Mouse (Mus musculus): Measurements from ENCODE around the gene Gm42742. TPM values are rescaled to one million over a fixed set of nuclear protein-coding genes. Genes with fewer than 3 reads are reported as not detected.

Gene Gm42742
- polyA plus RNA-seq, 1 experiment, result 362 TPM

DNA sequence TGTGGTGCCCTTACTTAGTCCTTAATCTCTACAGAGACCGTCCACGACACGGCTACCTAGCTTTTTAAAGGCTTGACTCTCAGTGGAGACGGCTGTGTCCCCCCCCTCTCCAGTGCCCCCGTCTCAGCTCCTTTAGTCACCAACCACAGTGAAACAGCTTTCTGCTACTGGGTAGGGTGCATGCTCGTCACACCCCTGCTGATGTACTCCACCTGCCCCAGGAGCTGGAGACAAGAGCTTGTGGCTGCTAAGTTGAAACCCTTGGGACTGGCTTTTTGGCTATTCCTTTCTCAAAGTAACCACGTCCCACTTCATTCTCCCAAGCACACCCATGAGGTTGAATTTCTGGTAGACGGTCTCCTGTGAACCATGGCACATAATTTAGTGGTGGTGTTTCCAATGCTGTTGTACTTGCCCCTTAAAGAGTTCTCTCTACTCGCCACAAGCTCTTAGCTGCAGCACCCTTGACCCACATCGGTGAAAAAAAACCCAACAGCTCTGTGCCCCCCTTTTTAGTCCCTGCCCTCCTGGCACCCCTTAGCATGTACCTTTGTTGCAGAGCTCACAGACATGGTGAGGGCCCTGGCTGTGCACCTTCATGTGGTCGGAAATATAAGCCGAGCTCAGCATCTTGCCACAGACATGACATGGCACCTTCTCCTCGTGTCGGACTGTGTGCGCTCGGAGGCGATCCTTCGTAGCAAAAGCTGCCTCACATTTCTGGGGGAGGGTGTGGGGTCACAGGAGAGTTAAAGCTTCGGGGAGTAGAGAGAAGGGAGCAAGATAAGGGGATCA lies 3.2 kb upstream of the Gm42742 start:
- peak; percentile 47 to 59 for DNase-seq
- peak overlapping the region; percentile 86 for H3K4me3 ChIP-seq (replicated peaks; ENCODE audit: insufficient read depth, low read depth, low read length)
- no peak for TF ChIP-seq CTCF (IDR thresholded peaks at IDR 0.05; ENCODE audit: borderline replicate concordance, insufficient read depth, low read depth, low read length)
- no peak for TF ChIP-seq POLR2A (IDR thresholded peaks at IDR 0.05; ENCODE audit: borderline replicate concordance, insufficient read depth, low read length)
- no peaks in the 10 kb centered on the region for H3K27me3 ChIP-seq (ENCODE audit: control insufficient read depth, insufficient read depth, low read length)
- WGBS, result 9% methylated on average over 19 of the region's 19 CpGs
- peak overlapping the region; percentile 93 for H3K27ac ChIP-seq (ENCODE audit: insufficient read depth, low read length)
- peaks cover 25% of the 10 kb centered on the region; the same call in 1 of the 2 replicates for H3K4me1 ChIP-seq (ENCODE audit: control insufficient read depth, insufficient read depth, low read length)

GRCm38 (mm10) chr7:127023272-127023691 lies 2.4 kb upstream of the Gm42742 start:
- Histone ChIP-seq H3K27me3 (ENCODE audit: control insufficient read depth, insufficient read depth, low read length) (no peaks in the 10 kb centered on the region), H3K4me3 (replicated peaks; ENCODE audit: insufficient read depth, low read depth, low read length) (peak overlapping the region; percentile 31), H3K27ac (ENCODE audit: insufficient read depth, low read length) (peak overlapping the region; percentile 65), H3K4me1 (ENCODE audit: control insufficient read depth, insufficient read depth, low read length) (peaks cover 25% of the 10 kb centered on the region; the same call in 1 of the 2 replicates)
- TF ChIP-seq POLR2A (IDR thresholded peaks at IDR 0.05; ENCODE audit: borderline replicate concordance, insufficient read depth, low read length) (no peak), CTCF (IDR thresholded peaks at IDR 0.05; ENCODE audit: borderline replicate concordance, insufficient read depth, low read depth, low read length) (no peak)
- DNase-seq, result peak; percentile 56 to 57
- 22% methylated on average over 13 of the region's 13 CpGs for WGBS

- peak overlapping the region; percentile 65 for H3K27ac ChIP-seq (ENCODE audit: insufficient read depth, low read length)
These were observed 1.8 kb upstream of the Gm42742 start for GRCm38 (mm10) chr7:127022528-127023271.

GRCm38 (mm10) chr7:127021563-127022527 lies 948 bp upstream of the Gm42742 start:
- DNase-seq, result peak in 1 of 2 experiments; percentile 22

More at GRCm38 (mm10) chr7:127022528-127023271, 1.8 kb upstream of the Gm42742 start:
- 41% methylated on average over 7 of the region's 7 CpGs for WGBS
- TF ChIP-seq CTCF (IDR thresholded peaks at IDR 0.05; ENCODE audit: borderline replicate concordance, insufficient read depth, low read depth, low read length) (no peak), POLR2A (IDR thresholded peaks at IDR 0.05; ENCODE audit: borderline replicate concordance, insufficient read depth, low read length) (no peak)
- Histone ChIP-seq H3K4me1 (ENCODE audit: control insufficient read depth, insufficient read depth, low read length) (peaks cover 22% of the 10 kb centered on the region; the same call in 1 of the 2 replicates), H3K4me3 (replicated peaks; ENCODE audit: insufficient read depth, low read depth, low read length) (peak overlapping the region; percentile 31), H3K27me3 (ENCODE audit: control insufficient read depth, insufficient read depth, low read length) (no peaks in the 10 kb centered on the region)
- peak in 1 of 2 experiments; percentile 46 for DNase-seq

DNA sequence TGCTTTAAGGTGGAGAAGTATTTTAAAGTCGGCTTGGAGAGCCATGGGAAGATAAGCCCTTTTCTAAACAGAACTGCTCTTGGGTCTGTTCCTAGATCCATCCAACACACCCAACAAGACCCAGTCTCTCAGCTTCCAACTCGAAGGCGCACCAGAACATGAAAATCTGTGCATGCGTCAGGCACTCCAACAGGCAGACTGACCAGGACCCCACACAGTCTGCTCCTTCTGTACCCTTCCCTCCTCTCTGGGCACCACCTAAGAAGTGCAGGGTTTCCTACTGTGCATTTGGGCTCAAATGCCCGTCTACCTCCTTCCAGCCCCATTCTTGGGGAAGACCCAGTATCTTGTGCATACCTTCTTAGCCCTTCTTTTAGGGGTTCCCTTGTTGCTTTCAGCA lies 406 bp downstream of the Gm42742 start:
- peak in 1 of 2 experiments; percentile 64 for DNase-seq
- peak overlapping the region; percentile 91 for H3K27ac ChIP-seq (ENCODE audit: insufficient read depth, low read length)
- 1% methylated on average over 5 of the region's 5 CpGs for WGBS
- peak overlapping the region; percentile 80 for H3K4me3 ChIP-seq (replicated peaks; ENCODE audit: insufficient read depth, low read depth, low read length)
- H3K27me3 ChIP-seq (ENCODE audit: control insufficient read depth, insufficient read depth, low read length), result no peaks in the 10 kb centered on the region
- TF ChIP-seq CTCF (IDR thresholded peaks at IDR 0.05; ENCODE audit: borderline replicate concordance, insufficient read depth, low read depth, low read length), result no peak
- peak; percentile 5; the same call in 1 of the 2 replicates for TF ChIP-seq POLR2A (IDR thresholded peaks at IDR 0.05; ENCODE audit: borderline replicate concordance, insufficient read depth, low read length)
- H3K4me1 ChIP-seq (ENCODE audit: control insufficient read depth, insufficient read depth, low read length), result peaks cover 26% of the 10 kb centered on the region; the same call in 1 of the 2 replicates

More at GRCm38 (mm10) chr7:127021563-127022527, 948 bp upstream of the Gm42742 start:
- Histone ChIP-seq H3K4me1 (ENCODE audit: control insufficient read depth, insufficient read depth, low read length) (peaks cover 22% of the 10 kb centered on the region; the same call in 1 of the 2 replicates), H3K27me3 (ENCODE audit: control insufficient read depth, insufficient read depth, low read length) (no peaks in the 10 kb centered on the region), H3K27ac (ENCODE audit: insufficient read depth, low read length) (peak overlapping the region; percentile 91), H3K4me3 (replicated peaks; ENCODE audit: insufficient read depth, low read depth, low read length) (peak overlapping the region; percentile 80)
- no peak for TF ChIP-seq CTCF (IDR thresholded peaks at IDR 0.05; ENCODE audit: borderline replicate concordance, insufficient read depth, low read depth, low read length)
- 0 out of 2 replicates have a peak, but pooled peaks have one; percentile 16 for TF ChIP-seq POLR2A (IDR thresholded peaks at IDR 0.05; ENCODE audit: borderline replicate concordance, insufficient read depth, low read length)
- 33% methylated on average over 5 of the region's 5 CpGs for WGBS

DNA sequence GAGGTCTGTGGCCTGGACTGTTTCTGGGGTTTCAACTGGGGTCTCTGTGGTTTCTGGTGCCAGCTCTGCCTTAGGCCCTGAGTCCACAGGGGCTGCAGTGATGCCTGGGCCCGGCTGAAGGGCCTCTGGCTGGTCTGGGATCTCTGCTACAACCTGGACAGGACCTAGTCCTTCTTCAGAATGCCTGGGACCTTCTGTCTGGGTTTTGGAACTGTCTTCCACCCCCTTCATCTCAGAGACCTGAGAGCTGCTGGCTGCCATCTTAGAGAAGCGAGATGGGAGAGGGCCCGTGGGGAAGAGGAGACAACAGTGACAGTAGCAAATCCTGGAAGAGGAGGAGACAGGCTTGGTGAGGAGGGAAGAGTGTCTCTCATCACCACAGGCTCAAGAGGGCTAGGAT lies 866 bp downstream of the Gm42742 start:
- peak overlapping the region; percentile 91 for H3K27ac ChIP-seq (ENCODE audit: insufficient read depth, low read length)
- no peaks in the 10 kb centered on the region for H3K27me3 ChIP-seq (ENCODE audit: control insufficient read depth, insufficient read depth, low read length)
- whole genome bisulfite sequencing, result 6% methylated on average over 3 of the region's 3 CpGs
- TF ChIP-seq CTCF (IDR thresholded peaks at IDR 0.05; ENCODE audit: borderline replicate concordance, insufficient read depth, low read depth, low read length) (no peak), POLR2A (IDR thresholded peaks at IDR 0.05; ENCODE audit: borderline replicate concordance, insufficient read depth, low read length) (0 out of 2 replicates have a peak, but pooled peaks have one; percentile 14)
- peaks cover 31% of the 10 kb centered on the region for H3K4me1 ChIP-seq (ENCODE audit: control insufficient read depth, insufficient read depth, low read length)
- H3K4me3 ChIP-seq (replicated peaks; ENCODE audit: insufficient read depth, low read depth, low read length), result peak overlapping the region; percentile 80
- peak; percentile 64 to 68 for DNase-seq

Data from cerebellum, adult 2 months (tissue).